Mouse (Mus musculus) liver, embryonic 13.5 days (tissue): ENCODE results near the gene Gm49711. TPM values are rescaled to one million over a fixed set of nuclear protein-coding genes. Genes with fewer than 3 reads are reported as not detected.
A peak's percentile ranks its signal among the peaks of the same experiment; 100 is the strongest.

ENCODE experiments used
- ATAC-seq: fragments of 200-750 bp; cut with Nextera tagmentation; 2 replicates; pipeline ENCODE4 v1.8.0; 2017; ENCODE audit warnings: low read depth, mild to moderate bottlenecking, moderate number of reproducible peaks, moderate library complexity
- DNase-seq: peaks from one replicate; pipeline ENCODE4 v3.0.0; 2022
- H3K27ac ChIP-seq: fragments of 300-500 bp; sonication (generic); 2 replicates; pipeline ENCODE4 v1.5.1; 2015; ENCODE audit warnings: moderate library complexity, mild to moderate bottlenecking, inconsistent platforms
- H3K27me3 ChIP-seq: fragments of 300-500 bp; sonication (generic); 2 replicates; pipeline ENCODE4 v1.6.1; 2015; ENCODE audit warnings: mild to moderate bottlenecking, inconsistent platforms
- H3K36me3 ChIP-seq: fragments of 300-500 bp; sonication (generic); 2 replicates; pipeline ENCODE4 v1.6.1; 2015; ENCODE audit warnings: mild to moderate bottlenecking, inconsistent platforms
- H3K4me1 ChIP-seq: fragments of 300-500 bp; sonication (generic); replicated peaks from 2 replicates; pipeline ENCODE4 v1.6.1; 2015; ENCODE audit warnings: inconsistent platforms
- H3K4me2 ChIP-seq: fragments of 300-500 bp; sonication (generic); 2 replicates; pipeline ENCODE4 v1.6.1; 2015; ENCODE audit warnings: inconsistent platforms, mild to moderate bottlenecking, moderate library complexity
- H3K4me3 ChIP-seq: fragments of 300-500 bp; sonication (generic); replicated peaks from 2 replicates; pipeline ENCODE4 v1.5.1; 2015; ENCODE audit warnings: mild to moderate bottlenecking, inconsistent platforms
- H3K9ac ChIP-seq: fragments of 300-500 bp; sonication (generic); 2 replicates; pipeline ENCODE4 v1.6.1; 2015; ENCODE audit warnings: mild to moderate bottlenecking, inconsistent platforms
- H3K9me3 ChIP-seq: fragments of 300-500 bp; sonication (generic); replicated peaks from 2 replicates; pipeline ENCODE4 v1.6.1; 2016; ENCODE audit warnings: inconsistent platforms
- WGBS: fragments of 180-500 bp; shearing (Covaris S2); methylation state at CpG from one replicate; pipeline ENCODE4 v1.1.7; 2015; ENCODE audit not compliant: insufficient replicate concordance; 5-methylcytosine and 5-hydroxymethylcytosine counted together
- polyA plus RNA-seq: library from polyadenylated mRNA; unstranded; fragments of >200 nt; fragmentation: Nextera tagmentation; extraction: Ambion mirVana; gene quantifications from 2 replicates; pipeline ENCODE4 v1.2.1, GENCODE M21; 2015

Gm49711 gene
- polyA plus RNA-seq, 1 experiment from 2014 or later = not detected

DNA sequence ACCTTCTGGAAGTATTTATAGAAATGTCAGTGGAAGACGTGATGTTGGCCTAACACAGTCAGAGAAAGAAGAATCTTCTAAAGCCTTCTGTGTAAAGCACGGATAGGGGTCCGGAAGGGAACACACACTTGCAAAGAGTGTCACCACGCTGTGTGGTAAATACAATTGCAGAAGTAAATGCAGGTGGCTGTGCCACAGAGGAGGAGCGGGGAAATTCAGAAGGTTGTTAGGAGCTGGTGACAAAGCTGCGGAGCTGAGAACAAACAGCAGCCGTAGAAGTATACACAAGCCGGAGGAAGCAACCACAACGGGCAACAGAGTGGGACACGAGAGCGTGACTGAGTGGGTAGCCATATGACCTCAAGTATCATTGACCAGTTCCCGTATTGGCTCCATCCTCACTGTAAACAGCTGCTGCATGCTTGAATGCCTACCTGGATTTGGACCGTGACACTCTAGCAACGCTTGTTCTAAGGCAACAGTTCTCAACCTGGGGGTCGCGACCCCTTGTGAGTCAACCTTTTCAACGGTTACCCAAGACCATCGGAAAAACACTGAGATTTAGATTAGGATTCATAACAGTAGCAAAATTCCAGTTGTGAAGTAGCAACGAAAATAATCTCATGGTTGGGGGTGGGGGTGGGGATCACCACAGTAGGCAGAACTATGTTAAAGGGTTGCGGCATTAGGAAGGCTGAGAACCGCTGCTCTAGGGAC lies 20.1 kb upstream of the Gm49711 start:
- Histone ChIP-seq H3K27ac (no peak overlapping the region), H3K4me2 (no peak overlapping the region), H3K4me1 (no peaks in the 10 kb centered on the region), H3K9me3 (no peaks in the 10 kb centered on the region), H3K36me3 (no peaks in the 10 kb centered on the region), H3K27me3 (no peaks in the 10 kb centered on the region), H3K9ac (no peak overlapping the region), H3K4me3 (no peak overlapping the region)
- no peak for ATAC-seq
- WGBS = 68% methylated on average over 21 of the region's 21 CpGs
- DNase-seq = no peak

DNA sequence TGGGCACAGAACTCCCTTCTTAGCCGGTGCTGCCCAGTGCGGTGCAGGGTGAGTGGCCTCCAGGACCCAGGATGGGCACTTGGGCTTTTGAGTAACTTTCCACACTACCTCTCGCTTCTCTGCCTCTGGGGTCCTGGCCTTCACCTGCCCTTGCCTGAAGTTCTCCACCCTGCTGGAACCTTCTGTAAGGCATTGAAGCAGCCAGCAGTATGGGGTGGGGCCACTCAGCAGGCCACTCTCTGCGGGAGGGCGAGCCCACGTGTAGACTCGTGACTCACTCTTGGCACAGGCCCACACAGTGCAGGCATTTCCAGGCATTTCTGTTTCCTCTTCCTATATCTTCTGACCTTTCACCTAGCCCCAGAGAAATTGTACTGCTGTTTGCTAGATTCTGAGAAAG lies 18.7 kb upstream of the Gm49711 start:
- Histone ChIP-seq H3K9me3 (no peaks in the 10 kb centered on the region), H3K9ac (no peak overlapping the region), H3K4me2 (no peak overlapping the region), H3K27ac (no peak overlapping the region), H3K27me3 (no peaks in the 10 kb centered on the region), H3K4me3 (no peak overlapping the region), H3K36me3 (no peaks in the 10 kb centered on the region), H3K4me1 (no peaks in the 10 kb centered on the region)
- DNase-seq (no peak), ATAC-seq (no peak)
- 80% methylated on average over 7 of the region's 7 CpGs for WGBS

DNA sequence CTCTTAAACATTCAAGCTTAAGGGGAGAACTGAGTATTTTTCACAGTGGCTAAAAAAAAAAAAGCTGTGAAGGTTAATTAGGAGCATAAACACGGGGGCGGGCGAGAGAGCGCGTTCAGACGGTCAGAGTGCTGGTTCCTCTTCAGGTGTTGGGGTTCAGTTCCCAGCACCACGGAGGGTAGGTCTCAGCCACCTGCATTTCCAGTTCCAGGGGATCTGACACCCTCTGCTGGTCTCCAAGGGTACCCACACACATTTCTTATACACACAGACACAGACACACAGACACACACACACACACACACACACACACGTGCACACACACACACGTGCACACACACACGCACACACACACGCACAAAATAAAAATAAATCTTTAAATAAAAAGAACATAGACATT lies 18.1 kb upstream of the Gm49711 start:
- WGBS = 81% methylated on average over 11 of the region's 11 CpGs
- Histone ChIP-seq H3K27ac (no peak overlapping the region), H3K4me1 (no peaks in the 10 kb centered on the region), H3K27me3 (no peaks in the 10 kb centered on the region), H3K4me2 (no peak overlapping the region), H3K36me3 (no peaks in the 10 kb centered on the region), H3K9ac (no peak overlapping the region), H3K4me3 (no peak overlapping the region), H3K9me3 (no peaks in the 10 kb centered on the region)
- DNase-seq (no peak), ATAC-seq (no peak)

DNA sequence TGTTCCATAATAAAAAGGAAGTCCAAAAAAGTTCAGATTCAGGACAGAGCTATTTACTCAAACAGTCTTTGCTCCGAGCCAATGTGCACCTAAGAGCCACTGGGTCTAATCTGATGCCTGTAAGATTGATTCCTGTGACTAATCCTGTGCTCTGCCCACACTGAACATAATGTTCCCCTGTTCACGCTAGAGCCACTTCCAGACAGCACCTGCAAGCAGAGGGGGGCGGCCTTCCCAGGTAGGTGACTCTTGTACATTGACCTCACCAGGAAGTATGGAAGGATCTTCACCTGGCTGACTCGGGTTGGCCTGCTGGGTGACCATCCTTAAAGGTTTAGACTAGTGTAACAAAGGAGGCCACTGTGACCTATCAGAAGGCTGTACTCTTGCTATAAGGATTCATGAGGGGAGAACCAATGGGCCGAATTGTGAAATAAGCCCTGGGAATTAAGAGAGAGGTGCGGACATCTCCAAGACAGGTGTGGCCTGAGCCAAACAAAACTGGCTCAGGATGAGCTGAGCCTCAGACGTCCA lies 6.3 kb upstream of the Gm49711 start:
- Histone ChIP-seq H3K27me3 (no peaks in the 10 kb centered on the region), H3K36me3 (no peaks in the 10 kb centered on the region), H3K4me2 (no peak overlapping the region), H3K27ac (no peak overlapping the region), H3K4me3 (no peak overlapping the region), H3K9ac (no peak overlapping the region), H3K9me3 (peaks cover 7% of the 10 kb centered on the region; the same call in 1 of the 2 replicates), H3K4me1 (peaks cover under 1% of the 10 kb centered on the region)
- DNase-seq = no peak
- 72% methylated on average over 7 of the region's 7 CpGs for WGBS
- ATAC-seq = no peak

DNA sequence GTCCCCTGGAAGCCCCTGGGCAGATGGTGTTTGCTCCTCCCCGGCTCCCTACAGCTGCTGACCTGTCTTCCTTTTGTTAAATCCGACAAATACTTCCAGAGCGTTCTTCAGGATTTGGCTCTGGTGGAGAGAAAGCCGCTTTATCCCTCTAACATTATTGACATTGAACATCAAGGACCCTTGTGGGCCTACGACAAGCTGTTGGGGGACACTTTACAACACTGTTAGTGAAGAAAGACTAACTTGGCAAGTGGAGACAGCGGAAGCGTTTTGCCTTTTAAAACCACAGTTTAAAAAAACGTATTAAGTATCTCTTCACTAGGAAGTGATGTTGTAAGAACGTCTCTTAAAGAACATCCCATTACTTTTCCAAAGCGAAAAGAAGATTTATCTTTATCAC lies 5.5 kb upstream of the Gm49711 start:
- DNase-seq (no peak), ATAC-seq (no peak)
- peaks cover 7% of the 10 kb centered on the region; the same call in 1 of the 2 replicates for H3K9me3 ChIP-seq
- H3K4me3 ChIP-seq = no peak overlapping the region
- H3K27me3 ChIP-seq = no peaks in the 10 kb centered on the region
- no peak overlapping the region for H3K4me2 ChIP-seq
- H3K27ac ChIP-seq = no peak overlapping the region
- no peak overlapping the region for H3K9ac ChIP-seq
- H3K36me3 ChIP-seq = no peaks in the 10 kb centered on the region
- WGBS = 63% methylated on average over 10 of the region's 10 CpGs
- H3K4me1 ChIP-seq = peaks cover 8% of the 10 kb centered on the region

DNA sequence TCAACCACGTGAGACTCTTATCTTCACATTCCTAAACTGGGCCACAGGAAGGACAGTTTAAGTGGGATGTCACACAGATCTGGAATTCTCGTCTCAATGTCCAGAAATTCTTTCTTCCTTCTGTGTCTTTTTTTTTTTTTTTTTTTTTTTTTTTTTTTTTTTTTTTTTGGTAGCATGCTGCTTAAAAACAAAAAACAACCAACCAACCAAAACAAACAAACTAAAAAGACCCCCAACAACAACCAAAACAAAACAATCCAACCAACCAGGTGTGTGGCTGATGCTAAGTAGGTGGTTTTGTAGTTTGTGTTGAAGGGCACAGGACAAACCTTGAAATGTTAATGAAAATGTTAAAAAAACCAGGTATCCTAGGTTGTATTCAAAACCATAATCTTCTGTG lies 1.4 kb upstream of the Gm49711 start:
- Histone ChIP-seq H3K9me3 (peaks cover 7% of the 10 kb centered on the region; the same call in 1 of the 2 replicates), H3K9ac (no peak overlapping the region), H3K36me3 (peaks cover 9% of the 10 kb centered on the region), H3K27me3 (no peaks in the 10 kb centered on the region), H3K4me3 (no peak overlapping the region), H3K27ac (no peak overlapping the region), H3K4me1 (peaks cover 31% of the 10 kb centered on the region), H3K4me2 (peak overlapping the region; percentile 98; the same call in 1 of the 2 replicates)
- ATAC-seq (no peak), DNase-seq (no peak)
- 37% methylated on average over 2 of the region's 2 CpGs for WGBS

DNA sequence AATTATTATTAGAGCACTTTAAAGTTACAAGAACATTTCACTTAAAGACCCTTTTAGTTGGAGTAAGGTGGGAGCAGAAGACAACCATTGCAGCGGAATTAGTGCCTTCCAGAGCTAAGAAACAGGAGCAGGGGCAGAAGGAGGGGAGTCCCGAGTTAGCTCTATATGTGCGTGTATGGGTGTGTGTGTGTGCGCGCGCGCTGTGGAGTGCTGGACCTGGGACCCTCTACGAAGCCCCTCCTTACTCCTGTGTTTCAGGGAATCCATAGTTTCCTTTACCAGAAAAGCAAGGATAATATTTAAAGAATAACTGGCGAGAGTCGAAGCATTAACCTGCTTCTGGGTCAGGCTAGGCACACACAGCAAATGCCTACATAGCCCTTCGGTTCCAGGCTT lies 662 bp upstream of the Gm49711 start:
- 7% methylated on average over 11 of the region's 11 CpGs for WGBS
- ATAC-seq = peak; percentile 45; the same call in 1 of the 2 replicates
- Histone ChIP-seq H3K36me3 (peaks cover 15% of the 10 kb centered on the region), H3K9me3 (peaks cover 7% of the 10 kb centered on the region; the same call in 1 of the 2 replicates), H3K4me1 (peaks cover 31% of the 10 kb centered on the region), H3K27me3 (no peaks in the 10 kb centered on the region), H3K4me2 (peak overlapping the region; percentile 98), H3K27ac (no peak overlapping the region), H3K9ac (peak overlapping the region; percentile 81), H3K4me3 (peak overlapping the region; percentile 81)
- DNase-seq = no peak

DNA sequence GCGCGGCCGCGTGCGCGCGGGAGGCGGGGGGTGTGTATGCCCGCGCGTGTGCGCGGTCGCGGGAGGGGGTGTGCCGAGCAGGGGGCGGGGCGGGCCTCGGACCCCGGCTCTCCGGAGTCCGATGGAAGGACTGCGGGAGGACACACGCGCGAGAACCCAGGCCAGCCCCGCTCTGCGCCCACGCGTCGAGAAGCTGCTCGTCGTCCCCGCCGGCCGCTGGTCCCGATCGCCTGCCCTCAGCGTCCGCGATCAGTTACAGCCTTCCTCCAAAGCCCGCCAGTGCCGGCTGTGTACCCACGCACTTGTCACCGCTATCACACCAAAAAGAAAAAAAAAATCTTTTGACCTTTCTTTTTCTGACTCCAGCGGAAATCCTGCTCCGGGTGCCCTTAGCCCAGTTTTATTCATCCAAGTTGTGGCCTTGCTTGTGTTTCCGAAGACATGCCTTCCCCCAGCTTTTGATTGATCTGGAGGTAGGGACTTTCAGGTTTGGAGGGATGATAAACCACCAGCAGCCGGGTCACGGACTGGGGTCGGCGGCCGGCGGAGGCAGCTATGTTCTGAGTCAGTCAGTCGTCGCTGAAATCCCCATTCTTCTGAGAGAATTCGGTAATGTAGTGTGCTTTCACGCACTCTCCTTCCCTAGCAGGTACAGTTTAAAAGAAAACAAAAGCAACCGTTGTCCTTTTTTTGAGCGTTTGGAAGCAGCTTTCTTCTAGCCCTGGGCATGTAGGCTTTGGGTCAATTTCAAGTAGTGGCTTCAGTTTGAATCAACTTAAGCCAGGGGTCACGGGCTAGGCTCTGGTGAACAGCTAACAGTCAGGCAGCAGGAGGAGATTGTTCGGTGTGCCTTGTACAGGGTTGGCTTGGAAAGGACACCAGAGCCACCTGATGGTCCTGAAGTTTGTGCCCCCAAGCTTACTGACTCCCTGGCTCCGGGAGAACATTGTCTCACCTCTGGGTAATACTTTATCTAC lies 816 bp downstream of the Gm49711 start:
- peaks cover 31% of the 10 kb centered on the region for H3K4me1 ChIP-seq
- WGBS = 4% methylated on average over 63 of the region's 63 CpGs
- no peak for DNase-seq
- H3K4me3 ChIP-seq = peak overlapping the region; percentile 81
- 0 out of 2 replicates have a peak, but pooled peaks cover 4% of the 10 kb centered on the region for H3K9me3 ChIP-seq
- H3K27me3 ChIP-seq = no peaks in the 10 kb centered on the region
- ATAC-seq = no peak
- peak overlapping the region; percentile 47; the same call in 1 of the 2 replicates for H3K27ac ChIP-seq
- peak overlapping the region; percentile 81 for H3K9ac ChIP-seq
- peak overlapping the region; percentile 98 for H3K4me2 ChIP-seq
- H3K36me3 ChIP-seq = peaks cover 25% of the 10 kb centered on the region

DNA sequence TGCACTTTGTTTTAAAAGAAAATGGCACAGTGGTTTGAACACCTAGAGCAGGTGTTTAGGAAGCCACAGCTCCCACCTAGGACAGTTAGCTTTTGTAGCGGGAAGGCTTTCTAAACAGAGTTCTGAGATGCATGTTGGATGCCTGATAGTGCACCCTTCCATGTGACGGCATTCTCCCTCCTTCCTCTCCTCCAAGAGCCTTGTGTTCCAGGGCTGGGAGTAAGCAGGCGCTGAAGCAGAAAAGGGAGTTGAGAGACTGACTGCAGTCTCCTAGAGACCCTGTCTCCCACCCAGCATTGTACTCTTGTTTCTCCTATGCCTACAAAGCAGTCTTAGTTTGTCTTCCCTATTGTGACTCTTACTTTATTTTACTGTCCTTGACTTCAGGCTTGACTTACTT lies 2.1 kb downstream of the Gm49711 start:
- 76% methylated on average over 3 of the region's 3 CpGs for WGBS

DNA sequence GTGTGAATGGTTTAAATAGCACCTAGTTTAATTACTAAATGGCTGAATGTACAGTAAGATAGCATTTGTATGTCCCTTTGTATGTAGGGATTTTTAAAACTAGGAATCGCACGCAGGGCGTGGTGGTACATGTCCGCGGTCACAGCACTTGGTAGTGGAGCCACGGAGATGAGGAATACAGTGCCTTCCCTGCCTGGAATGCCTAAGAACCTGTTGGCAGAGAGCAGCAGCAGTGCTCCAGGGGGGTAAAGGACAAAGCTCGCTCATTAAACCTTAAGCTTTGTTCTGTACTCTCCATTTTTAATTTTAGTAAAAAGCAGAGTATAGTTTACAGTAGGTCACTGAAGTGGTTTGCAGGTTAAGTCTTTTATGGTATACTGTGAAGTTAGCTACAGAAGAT lies 3.5 kb downstream of the Gm49711 start:
- Histone ChIP-seq H3K27me3 (no peaks in the 10 kb centered on the region), H3K9me3 (no peaks in the 10 kb centered on the region), H3K4me3 (no peak overlapping the region), H3K4me1 (peaks cover 34% of the 10 kb centered on the region), H3K27ac (no peak overlapping the region), H3K36me3 (peaks cover 37% of the 10 kb centered on the region), H3K9ac (no peak overlapping the region), H3K4me2 (no peak overlapping the region)
- WGBS = 83% methylated on average over 7 of the region's 7 CpGs
- DNase-seq (no peak), ATAC-seq (no peak)

More for the DNA sequence above, 2.1 kb downstream of the Gm49711 start:
- Histone ChIP-seq H3K27me3 (no peaks in the 10 kb centered on the region), H3K36me3 (peaks cover 28% of the 10 kb centered on the region), H3K27ac (no peak overlapping the region; the same call in 1 of the 2 replicates), H3K4me3 (no peak overlapping the region; the same call in 1 of the 2 replicates), H3K9ac (no peak overlapping the region), H3K4me2 (0 out of 2 replicates have a peak overlapping the region, but pooled peaks have one; percentile 8), H3K4me1 (peaks cover 34% of the 10 kb centered on the region), H3K9me3 (no peaks in the 10 kb centered on the region)
- ATAC-seq (no peak), DNase-seq (no peak)

DNA sequence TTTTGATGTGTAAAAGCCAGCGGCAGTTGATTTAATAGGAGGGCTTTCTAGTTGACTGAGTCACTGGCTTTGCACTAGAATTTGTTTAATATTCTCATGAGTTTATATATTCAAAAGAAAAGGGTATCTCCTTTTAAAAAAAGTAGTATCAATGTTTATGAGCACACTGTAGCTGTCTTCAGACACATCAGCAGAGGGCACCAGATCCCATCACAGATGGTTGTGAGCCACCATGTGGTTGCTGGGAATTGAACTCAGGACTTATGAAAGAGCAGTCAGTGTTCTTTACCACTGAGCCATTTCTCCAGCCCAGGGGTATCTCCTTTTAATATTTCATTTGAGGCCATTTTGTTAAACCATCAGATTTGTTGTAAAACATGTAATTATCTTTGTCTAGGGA lies 4.7 kb downstream of the Gm49711 start:
- no peaks in the 10 kb centered on the region for H3K27me3 ChIP-seq
- no peaks in the 10 kb centered on the region for H3K9me3 ChIP-seq
- peaks cover 46% of the 10 kb centered on the region for H3K36me3 ChIP-seq
- peaks cover 25% of the 10 kb centered on the region for H3K4me1 ChIP-seq
- no peak overlapping the region for H3K27ac ChIP-seq
- H3K9ac ChIP-seq = no peak overlapping the region
- WGBS = 89% methylated on average over 1 of the region's 1 CpGs
- DNase-seq = no peak
- no peak overlapping the region for H3K4me3 ChIP-seq
- no peak overlapping the region for H3K4me2 ChIP-seq
- ATAC-seq = no peak
